Mouse (Mus musculus): ENCODE data around the gene Gm45716.
A peak's percentile ranks its signal among the peaks of the same experiment; 100 is the strongest.

Gene Gm45716

DNA sequence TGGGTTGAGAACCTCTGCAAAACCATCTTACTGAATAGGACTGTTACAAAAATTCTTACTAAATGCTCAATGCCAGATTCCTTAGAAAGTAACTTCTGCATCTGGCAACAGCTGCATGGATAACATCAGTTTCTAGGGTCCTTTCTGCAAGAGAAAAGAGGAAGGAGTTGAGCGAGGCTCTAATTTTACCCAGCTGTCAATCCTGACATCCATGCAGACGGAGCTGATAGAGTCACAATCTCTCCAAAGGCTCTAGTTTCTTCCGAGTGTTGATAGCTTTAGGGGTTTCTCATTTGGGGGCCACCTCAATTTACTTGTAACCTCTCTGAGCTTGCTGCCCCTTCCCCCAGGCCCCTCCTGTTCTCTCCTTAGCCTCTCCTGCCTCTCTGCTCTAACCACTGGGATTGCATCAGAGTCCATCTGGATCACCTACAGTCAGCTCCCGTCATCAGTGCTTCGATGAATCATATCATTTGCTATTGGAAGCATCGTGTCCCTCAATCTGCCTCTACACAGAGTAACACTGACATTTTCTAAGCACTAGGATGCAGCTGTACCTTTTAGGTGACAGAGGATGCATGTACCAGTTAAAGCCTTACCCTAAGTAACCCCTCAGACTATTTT, 32.7 kb downstream of the Gm45716 start:
- no peak for DNase-seq

DNA sequence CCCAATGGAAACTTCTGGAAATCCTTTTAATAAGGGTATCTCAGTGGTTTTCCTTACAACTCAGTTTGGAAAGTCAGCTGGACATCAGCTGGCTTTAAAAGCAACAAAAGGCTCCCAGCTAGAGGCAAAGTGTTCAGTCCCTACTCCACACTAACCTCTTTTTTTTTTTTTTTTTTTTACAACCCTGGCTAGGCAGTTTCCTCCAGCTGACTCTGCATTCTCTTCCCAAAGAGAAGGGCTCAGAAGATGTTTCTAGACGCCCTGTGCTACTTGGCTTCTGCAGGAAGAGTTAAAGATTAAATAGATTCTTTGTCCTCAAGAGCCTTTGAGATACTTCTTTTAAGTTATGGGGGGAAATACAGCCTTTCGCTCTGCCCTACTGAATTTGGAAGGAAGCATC, 33.3 kb downstream of the Gm45716 start:
- DNase-seq: no peak

DNA sequence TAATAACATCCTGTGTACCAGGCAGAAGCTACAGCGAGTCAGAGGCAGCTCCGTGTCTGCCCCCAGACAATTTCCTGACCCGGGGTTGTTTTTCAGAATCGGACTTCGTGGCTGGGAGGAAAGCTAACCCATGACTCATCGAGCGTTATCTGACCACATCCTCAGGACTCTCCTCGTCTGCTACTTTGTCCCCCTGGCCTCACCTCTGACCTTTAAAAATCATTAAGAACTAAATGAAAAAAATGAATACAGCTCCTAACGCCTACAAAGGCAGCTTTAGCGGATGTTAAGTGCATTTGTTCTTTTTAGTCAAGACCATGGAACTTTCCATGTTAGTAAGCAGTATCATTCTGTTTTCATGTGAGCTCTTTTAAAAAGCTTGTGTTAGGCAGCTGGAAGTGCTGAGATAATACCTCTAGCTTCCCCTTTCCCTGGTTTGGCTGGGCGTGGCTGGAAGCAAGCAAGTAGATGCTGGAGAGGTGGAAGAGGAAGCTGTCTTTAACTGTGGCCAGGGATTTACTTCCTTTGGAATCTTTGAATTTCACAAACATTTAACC, 37.5 kb downstream of the Gm45716 start:
- no peak for DNase-seq

DNA sequence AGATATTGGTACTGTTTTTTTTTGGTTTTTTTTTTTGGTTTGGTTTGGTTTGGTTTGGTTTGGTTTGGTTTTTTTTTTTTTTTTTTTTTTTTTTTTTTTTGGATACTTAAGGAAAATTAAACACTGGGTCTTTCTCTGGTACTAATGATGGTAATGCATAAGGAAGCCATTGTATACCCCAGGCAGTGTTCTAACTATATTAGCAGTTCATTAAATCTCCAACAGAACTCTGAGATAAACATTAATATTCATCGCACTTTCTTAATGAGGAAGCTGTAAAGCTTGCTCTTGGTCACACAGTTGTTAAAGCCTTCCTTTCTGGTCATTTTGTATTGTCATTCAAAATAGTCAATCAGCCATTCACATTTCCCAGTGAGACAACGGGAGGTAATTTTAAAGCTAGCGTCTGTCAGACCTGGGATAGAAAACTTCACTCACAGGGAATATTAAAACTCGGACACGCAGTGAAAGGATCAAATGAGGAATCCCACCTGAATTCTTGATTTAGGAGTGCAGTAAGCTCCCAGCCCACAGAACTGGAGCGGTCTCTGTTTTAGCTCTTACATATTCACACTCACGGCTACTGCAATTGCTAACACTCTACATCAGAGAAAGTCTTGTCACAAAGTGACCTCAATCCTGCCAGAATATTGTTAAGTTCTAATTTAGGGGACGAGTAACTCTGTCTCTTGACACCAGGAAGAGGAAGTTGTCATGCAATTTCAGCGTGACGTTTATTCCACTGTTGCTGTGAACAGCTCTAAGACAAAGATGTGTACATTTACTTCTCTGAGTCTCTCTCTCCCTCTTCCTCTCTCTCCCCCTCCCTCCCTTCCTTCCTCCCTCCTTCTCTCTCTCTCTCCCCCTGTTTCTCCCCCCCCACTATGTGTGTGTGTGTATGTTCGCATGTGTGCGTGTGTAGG, 39.8 kb downstream of the Gm45716 start:
- DNase-seq: no peak

GRCm38 (mm10) chr11:90228251-90228949, 40.9 kb downstream of the Gm45716 start:
- no peak for DNase-seq

- DNase-seq: no peak
Measured at GRCm38 (mm10) chr11:90229800-90230199, 42.3 kb downstream of the Gm45716 start.

- DNase-seq: no peak
Measured at GRCm38 (mm10) chr11:90230671-90231070, 43.2 kb downstream of the Gm45716 start.

GRCm38 (mm10) chr11:90231631-90232030, 44.1 kb downstream of the Gm45716 start:
- no peak for DNase-seq

GRCm38 (mm10) chr11:90232685-90233084, 45.2 kb downstream of the Gm45716 start:
- DNase-seq: no peak

DNA sequence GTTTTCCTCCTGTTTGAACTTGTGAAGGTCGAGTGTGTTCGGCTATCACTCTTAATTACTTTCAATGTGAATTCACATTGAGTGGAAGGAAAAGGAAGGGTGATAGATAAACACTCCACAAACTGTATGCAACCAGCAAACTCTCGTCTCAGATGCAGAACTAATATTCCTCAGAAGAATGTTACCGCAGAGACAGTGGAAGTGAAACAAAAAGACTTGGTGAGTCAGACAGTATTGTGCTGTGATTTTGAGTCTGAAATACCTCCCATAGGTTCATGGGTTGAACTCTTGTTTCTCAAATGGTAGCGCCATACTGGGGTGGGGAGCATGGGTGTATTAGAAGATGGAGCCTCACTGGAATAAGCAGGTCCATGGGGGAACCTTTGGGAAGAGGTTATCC, 47.7 kb downstream of the Gm45716 start:
- no peak for DNase-seq

DNA sequence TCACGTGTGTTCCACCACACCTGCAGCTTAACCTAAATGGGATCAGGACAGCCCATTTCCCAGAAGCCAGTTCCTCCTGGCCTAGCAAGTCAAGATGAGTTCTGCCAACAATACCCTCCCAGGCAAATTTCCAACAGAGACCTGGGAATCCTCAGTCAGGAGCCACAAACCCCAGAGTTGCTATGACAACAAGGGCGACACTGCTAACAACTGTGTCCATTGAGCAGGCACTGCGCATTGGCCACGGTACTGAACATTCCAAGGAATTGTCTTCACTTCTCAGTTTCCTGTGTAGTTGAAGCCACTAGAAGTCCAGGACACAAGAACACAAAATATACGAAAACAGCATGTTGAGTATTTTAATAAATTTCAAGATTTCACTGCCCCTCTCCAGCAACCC, 50.1 kb downstream of the Gm45716 start:
- no peak for DNase-seq

- no peak for DNase-seq
Measured at GRCm38 (mm10) chr11:90238657-90239056, 51.2 kb downstream of the Gm45716 start.

DNA sequence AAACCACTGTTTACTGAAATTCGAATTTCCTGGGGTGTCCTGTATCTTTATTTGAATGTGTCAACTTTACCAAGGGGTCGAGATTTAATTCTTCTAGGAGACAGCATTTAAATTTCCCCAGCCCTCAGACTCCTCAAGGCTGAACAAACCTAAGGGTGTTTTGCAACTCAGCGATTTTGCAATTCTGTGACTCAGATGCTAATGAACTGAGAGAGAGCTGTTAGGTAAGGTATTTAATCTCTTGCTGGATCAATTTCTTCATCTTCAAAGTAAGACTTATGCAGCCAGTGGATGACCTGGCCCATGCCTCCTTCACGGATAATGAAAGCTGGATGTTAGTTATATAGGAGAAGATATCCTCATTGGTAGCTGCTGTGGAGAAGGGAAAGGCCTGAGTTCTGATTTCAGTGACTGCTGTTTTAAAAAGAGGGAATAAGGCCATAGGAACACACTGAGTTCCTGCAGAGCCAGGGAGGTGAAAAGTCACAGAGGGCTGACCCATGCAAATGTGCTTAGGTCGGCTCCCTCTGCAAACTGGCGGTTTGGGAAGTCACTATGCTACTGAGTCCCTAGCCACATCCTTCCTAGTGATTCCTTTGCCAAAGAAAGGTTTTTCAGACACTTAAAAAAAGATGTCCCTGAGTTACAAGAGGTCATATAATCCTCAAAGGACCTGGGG, 53.3 kb downstream of the Gm45716 start:
- no peak for DNase-seq

GRCm38 (mm10) chr11:90241874-90242273, 54.4 kb downstream of the Gm45716 start:
- no peak for DNase-seq

GRCm38 (mm10) chr11:90243300-90243699, 55.8 kb downstream of the Gm45716 start:
- DNase-seq: no peak

DNA sequence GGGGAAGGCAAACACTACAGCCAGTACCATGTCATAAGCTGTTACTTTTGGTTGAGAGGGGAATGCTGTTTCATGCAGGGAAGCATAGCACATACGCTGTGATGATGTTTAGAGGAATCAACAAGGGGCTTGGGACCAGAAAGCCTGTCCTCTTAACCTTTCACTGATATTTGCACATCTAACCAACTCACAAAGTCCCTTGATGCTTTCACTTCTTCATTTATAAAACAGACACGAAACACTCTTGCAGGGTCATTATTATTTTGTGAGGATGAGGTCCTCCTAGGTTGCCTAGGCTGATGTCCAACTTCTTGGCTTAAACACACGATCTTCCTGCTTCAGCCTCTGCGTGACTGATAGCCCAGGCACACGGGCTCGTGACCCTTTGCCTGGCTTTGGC, 58.1 kb downstream of the Gm45716 start:
- no peak for DNase-seq

GRCm38 (mm10) chr11:90246676-90247075, 59.2 kb downstream of the Gm45716 start:
- no peak for DNase-seq

- no peak for DNase-seq
Measured at GRCm38 (mm10) chr11:90247793-90248192, 60.3 kb downstream of the Gm45716 start.

GRCm38 (mm10) chr11:90249025-90249650, 61.7 kb downstream of the Gm45716 start, which contains the start of gene Mmd:
Gene Mmd (plus strand): TSS chr11:90249456.
- DNase-seq: peak; percentile 94 to 96

DNA sequence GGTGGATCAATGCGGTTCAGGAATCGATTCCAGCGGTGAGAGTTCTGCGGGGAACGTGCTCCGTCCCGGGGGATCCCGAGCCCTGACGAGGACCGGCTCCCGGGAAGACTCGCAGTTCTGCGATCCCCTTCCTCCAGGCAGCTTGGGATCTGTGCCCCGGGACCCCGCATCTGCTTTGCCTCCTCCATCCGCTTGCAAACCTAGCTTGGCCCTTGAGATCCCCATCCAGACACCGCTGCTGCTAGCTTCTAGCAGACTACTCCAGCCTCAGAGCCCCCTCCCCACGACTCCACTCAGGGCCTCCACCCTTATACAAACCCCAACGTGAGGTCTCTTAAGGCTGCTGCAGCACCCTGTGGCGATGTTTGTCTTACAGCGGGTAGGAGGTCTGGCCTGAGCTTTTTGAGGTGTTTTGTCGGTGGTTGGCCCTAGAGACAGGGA, 62.2 kb downstream of the Gm45716 start:
- DNase-seq: no peak

DNA sequence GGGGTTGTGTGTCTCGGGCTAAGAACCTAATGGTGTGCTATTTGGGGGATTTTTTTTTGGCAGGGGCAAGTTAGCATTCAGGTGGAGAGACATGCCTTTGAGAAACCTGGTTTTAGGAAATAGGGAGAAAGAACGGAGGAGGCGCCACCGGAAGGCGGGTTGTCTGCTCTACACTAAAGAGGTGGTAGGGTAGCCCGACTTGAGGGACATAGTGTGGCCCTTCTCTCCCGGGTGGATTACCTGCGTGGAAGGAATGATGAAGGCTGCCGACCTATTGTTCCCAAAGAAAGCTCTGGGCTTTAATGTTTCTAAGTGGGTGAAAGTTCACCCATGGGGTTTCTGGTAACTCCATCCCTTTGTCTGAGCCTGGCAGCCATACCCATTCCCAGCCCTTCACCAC, 62.7 kb downstream of the Gm45716 start:
- peak in 1 of 2 experiments; percentile 28 for DNase-seq

DNA sequence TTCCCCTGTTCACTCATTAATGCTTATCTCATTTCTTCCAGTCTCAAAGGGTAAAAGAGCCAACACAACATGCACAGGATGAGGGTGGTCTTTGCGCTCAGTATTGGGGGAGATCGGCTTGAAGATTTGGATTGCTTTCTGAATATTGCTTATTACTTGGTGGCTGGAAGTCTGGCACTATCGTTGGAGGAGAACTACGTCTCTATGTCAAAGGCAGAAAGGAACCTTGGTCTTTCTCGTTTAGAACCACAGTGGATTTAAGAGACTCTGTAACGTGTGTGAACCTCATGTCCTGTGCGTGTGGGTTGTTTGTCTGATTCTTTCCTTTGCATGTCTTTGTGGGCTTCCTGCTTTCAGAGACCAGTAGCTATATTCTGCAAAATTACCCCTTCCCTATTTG, 63.2 kb downstream of the Gm45716 start:
- no peak for DNase-seq

Measured in cerebellum, postnatal 14 days (tissue).